Mouse (Mus musculus): ENCODE data around the gene Poc1a.

GRCm38 (mm10) chr9:106258990-106259389 is 21.9 kb upstream of the Poc1a start:
- no peak for TF ChIP-seq CTCF (IDR thresholded peaks at IDR 0.05; ENCODE audit: low read depth, low read length)
- no peak for TF ChIP-seq POLR2A (IDR thresholded peaks at IDR 0.05; ENCODE audit: insufficient read depth, low read length)
- no peak for TF ChIP-seq EP300 (IDR thresholded peaks at IDR 0.05; ENCODE audit: insufficient read depth, low read depth, low read length)
